Mouse (Mus musculus): ENCODE measurements around the gene Tut1. TPM values are rescaled to one million over a fixed set of nuclear protein-coding genes. Genes with fewer than 3 reads are reported as not detected.

Tut1 gene
- 35.6 and 36.5 TPM in 2 replicates for polyA plus RNA-seq (2015; fragmentation: Nextera tagmentation; extraction: Ambion mirVana)

DNA sequence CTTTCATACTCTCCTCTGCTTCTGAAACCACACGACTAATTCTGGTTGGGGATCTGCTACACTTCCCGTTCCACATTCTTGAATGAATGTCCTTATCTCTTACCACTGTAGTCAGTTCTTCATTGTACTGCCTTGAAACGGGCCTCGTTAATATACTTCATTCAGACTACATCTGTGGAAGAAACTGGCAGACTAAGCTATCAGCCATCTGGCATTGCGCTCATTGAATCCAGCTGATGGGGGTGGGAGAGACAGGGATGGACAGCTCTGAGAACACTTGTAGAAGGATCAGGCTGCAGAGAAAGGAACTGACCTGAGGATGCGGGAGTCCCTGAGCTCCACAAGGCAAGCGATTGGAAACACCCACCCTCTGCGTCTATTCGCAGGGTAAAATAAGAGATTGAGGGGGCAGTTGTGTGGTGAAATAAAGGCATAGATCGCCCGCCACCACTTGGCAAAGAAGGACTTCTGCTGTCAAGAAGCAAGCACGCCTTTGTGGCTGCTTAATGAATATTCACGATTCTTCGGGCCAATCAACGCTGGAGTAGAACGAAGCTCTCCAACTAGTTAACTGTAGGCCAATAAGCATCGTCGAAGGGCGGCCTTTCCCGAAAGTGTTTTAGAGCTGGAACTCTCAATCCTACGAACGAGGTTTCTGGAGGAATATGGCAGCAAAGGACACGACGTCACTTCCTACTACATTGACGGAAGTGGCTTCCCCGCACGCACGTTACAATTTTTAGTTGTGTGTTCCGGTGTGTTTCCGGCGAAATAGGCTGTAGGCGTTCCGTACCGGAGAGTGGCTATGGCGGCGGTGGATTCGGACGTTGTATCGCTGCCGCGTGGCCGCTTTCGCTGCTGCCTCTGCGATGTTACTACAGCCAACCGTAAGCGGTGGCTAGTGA lies at the start of gene Tut1:
TSS of gene Tut1 (plus strand) at position 713 of the 905 bp plus-strand sequence.
- Histone ChIP-seq H3K4me3 (peak within 1 kb of the TSS; percentile 85), H3K4me2 (replicated peaks) (peak within 1 kb of the TSS; percentile 89), H3K27ac (peak within 1 kb of the TSS; percentile 74), H3K27me3 (no peaks in the 10 kb centered on the region), H3K9me3 (no peaks in the 10 kb centered on the region), H3K4me1 (peaks cover 26% of the 10 kb centered on the region), H3K9ac (peak within 1 kb of the TSS; percentile 77), H3K36me3 (peaks cover 70% of the 10 kb centered on the region)
- peak; percentile 96 for ATAC-seq (ENCODE audit: low FRiP score, low read depth)
- WGBS: 4% methylated on average over 46 of the region's 46 CpGs

GRCm38 (mm10) chr19:8908531-8908930 lies 45.1 kb upstream of the Tut1 start:
- no peaks in the 10 kb centered on the region for H3K4me1 ChIP-seq
- no peak overlapping the region for H3K4me2 ChIP-seq (replicated peaks)
- H3K9me3 ChIP-seq: no peaks in the 10 kb centered on the region
- peaks cover 96% of the 10 kb centered on the region for H3K36me3 ChIP-seq
- no peak overlapping the region for H3K27ac ChIP-seq
- no peak overlapping the region for H3K9ac ChIP-seq
- no peaks in the 10 kb centered on the region for H3K27me3 ChIP-seq
- ATAC-seq (ENCODE audit: low FRiP score, low read depth): no peak
- WGBS: 92% methylated on average over 6 of the region's 6 CpGs
- H3K4me3 ChIP-seq: no peak overlapping the region

DNA sequence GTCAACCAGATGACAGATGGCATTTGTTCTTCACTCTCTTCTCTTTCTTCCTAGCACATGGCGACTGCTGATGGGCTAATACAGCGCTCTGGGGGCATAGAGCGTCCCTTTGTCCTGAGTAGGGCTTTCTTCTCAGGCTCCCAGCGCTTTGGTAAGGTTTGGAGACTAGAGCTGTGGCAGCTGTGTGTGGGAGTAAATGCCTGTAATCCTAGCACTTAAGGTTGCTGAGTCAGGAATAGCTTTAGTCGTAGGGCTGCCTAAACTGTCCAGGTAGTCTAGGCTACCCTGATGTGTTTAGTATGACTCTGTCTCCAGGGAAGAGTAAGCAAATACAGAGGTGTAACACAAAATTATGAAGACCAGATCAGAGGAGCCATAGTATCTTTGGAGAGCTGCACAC lies 41.8 kb upstream of the Tut1 start:
- H3K4me1 ChIP-seq: no peaks in the 10 kb centered on the region
- ATAC-seq (ENCODE audit: low FRiP score, low read depth): no peak
- no peaks in the 10 kb centered on the region for H3K9me3 ChIP-seq
- H3K36me3 ChIP-seq: peaks cover 100% of the 10 kb centered on the region
- H3K9ac ChIP-seq: no peak overlapping the region
- WGBS: 93% methylated on average over 5 of the region's 5 CpGs
- H3K27me3 ChIP-seq: no peaks in the 10 kb centered on the region
- H3K4me2 ChIP-seq (replicated peaks): no peak overlapping the region
- H3K4me3 ChIP-seq: no peak overlapping the region
- H3K27ac ChIP-seq: no peak overlapping the region

- no peak for ATAC-seq (ENCODE audit: low FRiP score, low read depth)
- H3K36me3 ChIP-seq: peaks cover 83% of the 10 kb centered on the region
Observed at GRCm38 (mm10) chr19:8914212-8914611, 39.4 kb upstream of the Tut1 start.

GRCm38 (mm10) chr19:8919000-8919399 lies 34.6 kb upstream of the Tut1 start:
- H3K27ac ChIP-seq: no peak overlapping the region
- H3K9me3 ChIP-seq: no peaks in the 10 kb centered on the region
- H3K4me2 ChIP-seq (replicated peaks): no peak overlapping the region
- H3K4me1 ChIP-seq: peaks cover 13% of the 10 kb centered on the region
- no peak for ATAC-seq (ENCODE audit: low FRiP score, low read depth)
- H3K27me3 ChIP-seq: no peaks in the 10 kb centered on the region
- 90% methylated on average over 3 of the region's 3 CpGs for WGBS
- no peak overlapping the region for H3K4me3 ChIP-seq
- peaks cover 35% of the 10 kb centered on the region for H3K36me3 ChIP-seq
- no peak overlapping the region for H3K9ac ChIP-seq

More at GRCm38 (mm10) chr19:8914212-8914611, 39.4 kb upstream of the Tut1 start:
- no peak overlapping the region for H3K9ac ChIP-seq
- H3K27me3 ChIP-seq: no peaks in the 10 kb centered on the region
- H3K27ac ChIP-seq: no peak overlapping the region
- H3K4me3 ChIP-seq: no peak overlapping the region
- no peaks in the 10 kb centered on the region for H3K4me1 ChIP-seq
- no peak overlapping the region for H3K4me2 ChIP-seq (replicated peaks)
- H3K9me3 ChIP-seq: no peaks in the 10 kb centered on the region
- 95% methylated on average over 3 of the region's 3 CpGs for WGBS

DNA sequence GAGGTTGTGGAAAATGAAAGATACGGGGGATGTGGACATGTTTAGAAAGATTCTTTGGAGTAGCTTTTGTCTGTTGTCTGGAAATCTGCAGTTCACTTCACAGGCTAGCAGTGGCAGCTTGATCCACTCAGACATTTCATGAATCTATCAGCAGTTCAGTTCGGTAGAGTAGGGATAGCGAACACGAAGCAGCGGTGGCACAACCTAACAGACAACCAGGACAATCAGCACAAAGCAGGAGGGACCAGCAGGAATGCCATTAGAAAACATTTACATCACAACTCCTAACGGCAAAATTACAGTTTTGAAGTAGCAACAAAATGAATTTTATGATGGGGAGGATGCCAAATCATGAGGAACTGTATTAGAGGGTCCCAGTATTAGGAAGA lies 34.0 kb upstream of the Tut1 start:
- peaks cover 28% of the 10 kb centered on the region for H3K36me3 ChIP-seq

GRCm38 (mm10) chr19:8920073-8920736 lies 33.4 kb upstream of the Tut1 start, which contains the start of gene B3gat3:
B3gat3 (plus strand) TSS chr19:8920374.
- H3K4me3 ChIP-seq: peak within 1 kb of the TSS; percentile 75
- peak; percentile 96 for ATAC-seq (ENCODE audit: low FRiP score, low read depth)

More for the DNA sequence above, 34.0 kb upstream of the Tut1 start:
- no peaks in the 10 kb centered on the region for H3K27me3 ChIP-seq
- peak overlapping the region; percentile 77 for H3K4me2 ChIP-seq (replicated peaks)
- peaks cover 13% of the 10 kb centered on the region for H3K4me1 ChIP-seq
- ATAC-seq (ENCODE audit: low FRiP score, low read depth): no peak
- peak overlapping the region; percentile 75 for H3K4me3 ChIP-seq
- H3K9ac ChIP-seq: no peak overlapping the region
- WGBS: 68% methylated on average over 6 of the region's 6 CpGs
- H3K27ac ChIP-seq: peak overlapping the region; percentile 80; the same call in 1 of the 2 replicates
- H3K9me3 ChIP-seq: no peaks in the 10 kb centered on the region

DNA sequence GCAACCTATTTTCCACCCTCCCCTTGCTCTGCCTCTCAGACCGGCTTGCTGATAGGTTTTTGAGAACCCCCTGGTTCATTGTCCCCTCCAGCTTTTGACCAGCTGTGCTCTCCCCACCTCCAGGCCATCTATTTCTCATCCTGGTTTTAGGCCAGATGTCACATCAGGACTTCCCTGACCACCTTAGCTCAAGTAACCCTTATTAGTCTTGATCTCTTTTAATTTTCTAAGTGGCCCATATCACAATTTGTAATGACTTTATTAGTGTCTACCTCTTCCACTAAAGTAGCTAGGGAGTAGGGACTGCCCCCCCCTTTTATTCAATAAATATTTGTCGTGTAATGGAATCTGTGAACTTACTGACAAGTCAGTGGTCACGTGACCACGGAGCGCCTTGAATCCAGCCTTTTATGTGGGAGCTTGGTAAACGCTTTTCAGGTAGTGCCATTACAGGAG lies 32.8 kb upstream of the Tut1 start:
- H3K4me3 ChIP-seq: peak overlapping the region; percentile 75
- H3K36me3 ChIP-seq: peaks cover 25% of the 10 kb centered on the region
- no peaks in the 10 kb centered on the region for H3K9me3 ChIP-seq
- H3K4me1 ChIP-seq: peaks cover 13% of the 10 kb centered on the region
- peak overlapping the region; percentile 82 for H3K9ac ChIP-seq
- H3K27ac ChIP-seq: peak overlapping the region; percentile 80
- H3K27me3 ChIP-seq: no peaks in the 10 kb centered on the region
- peak overlapping the region; percentile 77 for H3K4me2 ChIP-seq (replicated peaks)
- ATAC-seq (ENCODE audit: low FRiP score, low read depth): no peak
- 1% methylated on average over 6 of the region's 6 CpGs for WGBS

More at GRCm38 (mm10) chr19:8920073-8920736, 33.4 kb upstream of the Tut1 start, which contains the start of gene B3gat3:
- 2% methylated on average over 46 of the region's 50 CpGs for WGBS
- H3K4me1 ChIP-seq: peaks cover 13% of the 10 kb centered on the region
- H3K27ac ChIP-seq: peak within 1 kb of the TSS; percentile 80
- no peaks in the 10 kb centered on the region for H3K9me3 ChIP-seq
- peak within 1 kb of the TSS; percentile 82 for H3K9ac ChIP-seq
- H3K36me3 ChIP-seq: peaks cover 25% of the 10 kb centered on the region
- no peaks in the 10 kb centered on the region for H3K27me3 ChIP-seq
- peak within 1 kb of the TSS; percentile 77 for H3K4me2 ChIP-seq (replicated peaks)

DNA sequence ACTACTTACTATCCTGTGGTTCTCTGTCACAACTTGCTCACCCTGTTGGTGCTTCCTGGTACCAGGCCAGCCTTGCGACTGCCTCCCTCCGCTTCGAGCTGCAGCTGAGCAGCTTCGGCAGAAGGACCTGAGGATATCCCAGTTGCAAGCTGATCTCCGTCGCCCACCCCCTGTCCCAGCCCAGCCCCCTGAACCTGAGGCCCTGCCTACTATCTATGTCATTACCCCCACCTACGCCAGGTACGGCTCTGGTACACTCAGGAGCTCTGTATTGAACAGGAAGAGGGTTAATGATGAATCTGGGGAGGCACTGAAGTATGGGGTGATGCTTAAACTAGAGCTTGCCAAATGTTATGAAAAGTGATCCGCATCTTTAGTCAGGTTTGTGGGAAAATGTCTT lies 31.9 kb upstream of the Tut1 start:
- Histone ChIP-seq H3K9me3 (no peaks in the 10 kb centered on the region), H3K4me1 (peaks cover 13% of the 10 kb centered on the region), H3K27ac (no peak overlapping the region), H3K4me2 (replicated peaks) (peak overlapping the region; percentile 77), H3K36me3 (peaks cover 24% of the 10 kb centered on the region), H3K9ac (peak overlapping the region; percentile 46), H3K4me3 (no peak overlapping the region), H3K27me3 (no peaks in the 10 kb centered on the region)
- WGBS: 77% methylated on average over 9 of the region's 9 CpGs
- ATAC-seq (ENCODE audit: low FRiP score, low read depth): no peak

GRCm38 (mm10) chr19:8926766-8927165 lies 26.9 kb upstream of the Tut1 start:
- H3K36me3 ChIP-seq: peaks cover 35% of the 10 kb centered on the region
- no peak overlapping the region for H3K4me3 ChIP-seq
- 85% methylated on average over 2 of the region's 2 CpGs for WGBS
- H3K4me2 ChIP-seq (replicated peaks): no peak overlapping the region
- H3K9ac ChIP-seq: peak overlapping the region; percentile 25; the same call in 1 of the 2 replicates
- ATAC-seq (ENCODE audit: low FRiP score, low read depth): no peak
- H3K27me3 ChIP-seq: no peaks in the 10 kb centered on the region
- peaks cover 13% of the 10 kb centered on the region for H3K4me1 ChIP-seq
- H3K27ac ChIP-seq: no peak overlapping the region
- H3K9me3 ChIP-seq: no peaks in the 10 kb centered on the region

- Histone ChIP-seq H3K27ac (no peak overlapping the region), H3K4me2 (replicated peaks) (no peak overlapping the region), H3K9me3 (no peaks in the 10 kb centered on the region), H3K27me3 (no peaks in the 10 kb centered on the region), H3K36me3 (peaks cover 42% of the 10 kb centered on the region), H3K4me3 (no peak overlapping the region), H3K9ac (no peak overlapping the region), H3K4me1 (peaks cover 11% of the 10 kb centered on the region)
- ATAC-seq (ENCODE audit: low FRiP score, low read depth): no peak
- WGBS: 87% methylated on average over 12 of the region's 12 CpGs
Observed at GRCm38 (mm10) chr19:8927891-8928525, 25.6 kb upstream of the Tut1 start.

Data from limb, embryonic 13.5 days (tissue).